Mouse (Mus musculus): ENCODE results near the gene Zfp831. TPM values are rescaled to one million over a fixed set of nuclear protein-coding genes. Genes with fewer than 3 reads are reported as not detected.

Zfp831 gene
- total and polyA plus RNA-seq, 3 experiments: 1.4 to 4.1 TPM; not detected in 1

- TF ChIP-seq NELFE (IDR thresholded peaks at IDR 0.05; ENCODE audit: low read depth, low read length) (no peak), CHD1 (IDR thresholded peaks at IDR 0.05; ENCODE audit: low read depth, low read length) (no peak), JUND (IDR thresholded peaks at IDR 0.05; ENCODE audit: low read depth, low read length) (no peak), ETS1 (IDR thresholded peaks at IDR 0.05; ENCODE audit: low read depth, low read length) (no peak), MEF2A (IDR thresholded peaks at IDR 0.05; ENCODE audit: extremely low read depth, insufficient replicate concordance, low read depth, low read length, poor library complexity, severe bottlenecking) (no peak), UBTF (IDR thresholded peaks at IDR 0.05; ENCODE audit: borderline replicate concordance, insufficient read depth, low read depth, low read length) (no peak), MAZ (IDR thresholded peaks at IDR 0.05; ENCODE audit: low read depth, low read length) (no peak), CTCF (IDR thresholded peaks at IDR 0.05 in 2 of 3, conservative IDR thresholded peaks at IDR 0.05 in 1 of 3; ENCODE audit: control insufficient read depth in 1 of 3, insufficient read depth in 1 of 3, low read depth in 2 of 3, low read length in 3 of 3, poor library complexity in 1 of 3, severe bottlenecking in 1 of 3) (no peak), ZMIZ1 (IDR thresholded peaks at IDR 0.05; ENCODE audit: low read depth, low read length) (no peak), POLR2AphosphoS2 (IDR thresholded peaks at IDR 0.05; ENCODE audit: low read length) (no peak), MYB (IDR thresholded peaks at IDR 0.05; ENCODE audit: low read depth, low read length) (no peak), HCFC1 (IDR thresholded peaks at IDR 0.05; ENCODE audit: low read depth, low read length) (no peak), EP300 (IDR thresholded peaks at IDR 0.05; ENCODE audit: low read depth in 1 of 2, low read length in 2 of 2) (no peak), E2F4 (IDR thresholded peaks at IDR 0.05; ENCODE audit: borderline replicate concordance, low read depth, low read length) (no peak), TBP (IDR thresholded peaks at IDR 0.05; ENCODE audit: low read depth, low read length) (no peak), SMC3 (IDR thresholded peaks at IDR 0.05; ENCODE audit: low read depth, low read length) (no peak), SIN3A (IDR thresholded peaks at IDR 0.05; ENCODE audit: low read length) (no peak)
- no peaks in the 10 kb centered on the region for H3K79me2 ChIP-seq (ENCODE audit: control insufficient read depth, insufficient read depth, low read length, poor library complexity)
- no peaks in the 10 kb centered on the region for H3K4me1 ChIP-seq (ENCODE audit: control insufficient read depth in 1 of 2, insufficient read depth in 2 of 2, low read length in 2 of 2)
- no peaks in the 10 kb centered on the region for H3K36me3 ChIP-seq (ENCODE audit: control insufficient read depth in 1 of 2, insufficient read depth in 2 of 2, low read length in 2 of 2)
- DNase-seq (ENCODE audit: low read depth, low spot score): no peak
- H3K9ac ChIP-seq (ENCODE audit: control insufficient read depth, low read depth, low read length, poor library complexity, severe bottlenecking): no peak overlapping the region
- no peak overlapping the region for H3K27ac ChIP-seq (ENCODE audit: control insufficient read depth, low read depth, low read length)
- H3K4me3 ChIP-seq (ENCODE audit: control insufficient read depth in 1 of 2, insufficient read depth in 1 of 2, low read depth in 2 of 2, low read length in 2 of 2): no peak overlapping the region
- no peaks in the 10 kb centered on the region for H3K27me3 ChIP-seq (ENCODE audit: control insufficient read depth in 1 of 2, insufficient read depth in 2 of 2, low read length in 2 of 2)
- H3K9me3 ChIP-seq (replicated peaks; ENCODE audit: insufficient read depth, low read length): no peaks in the 10 kb centered on the region
Observed at GRCm38 (mm10) chr2:174731939-174732338, 88.6 kb downstream of the Zfp831 start.

- DNase-seq (ENCODE audit: low read depth, low spot score): no peak
- Histone ChIP-seq H3K36me3 (ENCODE audit: control insufficient read depth in 1 of 2, insufficient read depth in 2 of 2, low read length in 2 of 2) (no peaks in the 10 kb centered on the region), H3K4me3 (ENCODE audit: control insufficient read depth in 1 of 2, insufficient read depth in 1 of 2, low read depth in 2 of 2, low read length in 2 of 2) (no peak overlapping the region), H3K79me2 (ENCODE audit: control insufficient read depth, insufficient read depth, low read length, poor library complexity) (no peaks in the 10 kb centered on the region), H3K27ac (ENCODE audit: control insufficient read depth, low read depth, low read length) (no peak overlapping the region), H3K9ac (ENCODE audit: control insufficient read depth, low read depth, low read length, poor library complexity, severe bottlenecking) (no peak overlapping the region), H3K4me1 (ENCODE audit: control insufficient read depth in 1 of 2, insufficient read depth in 2 of 2, low read length in 2 of 2) (no peaks in the 10 kb centered on the region), H3K27me3 (ENCODE audit: control insufficient read depth in 1 of 2, insufficient read depth in 2 of 2, low read length in 2 of 2) (no peaks in the 10 kb centered on the region), H3K9me3 (replicated peaks; ENCODE audit: insufficient read depth, low read length) (no peaks in the 10 kb centered on the region)
- TF ChIP-seq USF2 (IDR thresholded peaks at IDR 0.05; ENCODE audit: borderline replicate concordance in 1 of 2, insufficient read depth in 1 of 2, low read depth in 1 of 2, low read length in 2 of 2) (no peak), MXI1 (IDR thresholded peaks at IDR 0.05; ENCODE audit: low read depth, low read length) (no peak), TAL1 (IDR thresholded peaks at IDR 0.05; ENCODE audit: low read length) (no peak), TBP (IDR thresholded peaks at IDR 0.05; ENCODE audit: low read depth, low read length) (no peak), RAD21 (IDR thresholded peaks at IDR 0.05; ENCODE audit: low read depth, low read length) (no peak), USF1 (IDR thresholded peaks at IDR 0.05; ENCODE audit: low read depth, low read length) (no peak), NELFE (IDR thresholded peaks at IDR 0.05; ENCODE audit: low read depth, low read length) (no peak), ZMIZ1 (IDR thresholded peaks at IDR 0.05; ENCODE audit: low read depth, low read length) (no peak), KAT2A (conservative IDR thresholded peaks at IDR 0.05; ENCODE audit: low read depth, low read length) (no peak), CHD1 (IDR thresholded peaks at IDR 0.05; ENCODE audit: low read depth, low read length) (no peak), HCFC1 (IDR thresholded peaks at IDR 0.05; ENCODE audit: low read depth, low read length) (no peak), GABPA (IDR thresholded peaks at IDR 0.05; ENCODE audit: low read depth, low read length) (no peak), TCF12 (IDR thresholded peaks at IDR 0.05; ENCODE audit: low read depth, low read length) (no peak), POLR2AphosphoS5 (IDR thresholded peaks at IDR 0.05; ENCODE audit: borderline replicate concordance, low read depth, low read length) (no peak), MAX (IDR thresholded peaks at IDR 0.05; ENCODE audit: low read length) (no peak)
Observed at GRCm38 (mm10) chr2:174735270-174735669, 91.9 kb downstream of the Zfp831 start.
